Mouse (Mus musculus): ENCODE data around the gene Mrfap1. TPM values are rescaled to one million over a fixed set of nuclear protein-coding genes. Genes with fewer than 3 reads are reported as not detected.
"Not testable (repeated sequence)": the region's sequence is repeated elsewhere in the genome, so short reads cannot be mapped to it uniquely, and the experiment has no call there.

Gene Mrfap1
- polyA plus RNA-seq (2015; fragmentation: Nextera tagmentation; extraction: Ambion mirVana): 106 and 110 TPM in 2 replicates

- under 1% methylated on average over 90 of the region's 90 CpGs for WGBS (ENCODE audit: insufficient replicate concordance)
- H3K27ac ChIP-seq (ENCODE audit: low read length): peak within 1 kb of the TSS; percentile 92
- peaks cover 13% of the 10 kb centered on the region for H3K4me1 ChIP-seq (ENCODE audit: control insufficient read depth, low read depth, low read length)
- peak; percentile 81 for ATAC-seq (ENCODE audit: low read depth)
- H3K36me3 ChIP-seq (ENCODE audit: control insufficient read depth, insufficient read depth); H3K9me3 ChIP-seq (replicated peaks; ENCODE audit: control insufficient read depth, low read length); H3K27me3 ChIP-seq (ENCODE audit: control insufficient read depth, insufficient read depth, low read depth, low read length): not testable (repeated sequence)
- peak within 1 kb of the TSS; percentile 76 for H3K4me3 ChIP-seq (ENCODE audit: low read depth, low read length)
- H3K4me2 ChIP-seq (ENCODE audit: low read depth, low read length): peak within 1 kb of the TSS; percentile 88
- H3K9ac ChIP-seq (ENCODE audit: low read depth, low read length): peak within 1 kb of the TSS; percentile 81
These were observed at the start of gene Mrfap1 for GRCm38 (mm10) chr5:36796296-36797014. TSS of gene Mrfap1 (minus strand) at chr5:36796772.

DNA sequence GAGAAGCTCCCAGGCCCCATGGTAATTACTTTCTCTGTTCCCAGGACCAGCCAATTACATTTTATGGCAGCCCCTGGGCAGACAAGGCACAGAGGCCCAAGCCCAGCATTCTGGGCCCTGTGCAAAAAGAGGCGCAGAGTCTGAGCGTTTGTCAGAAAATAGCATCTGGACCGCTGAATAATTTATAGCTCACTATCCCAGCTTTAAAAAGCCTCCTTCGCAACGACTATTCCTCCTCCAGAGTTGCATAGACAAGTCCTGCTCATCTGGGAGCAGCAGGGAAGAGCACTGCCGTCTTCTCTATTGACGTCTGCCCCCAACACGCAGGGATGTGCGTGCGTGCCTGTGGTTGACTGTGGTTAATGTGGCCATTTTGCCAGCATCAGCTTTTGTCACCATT, 47.9 kb upstream of the Mrfap1 start:
- no peak for ATAC-seq (ENCODE audit: low read depth)
- H3K9me3 ChIP-seq (replicated peaks; ENCODE audit: control insufficient read depth, low read length): no peaks in the 10 kb centered on the region
- 76% methylated on average over 10 of the region's 10 CpGs for WGBS (ENCODE audit: insufficient replicate concordance)

DNA sequence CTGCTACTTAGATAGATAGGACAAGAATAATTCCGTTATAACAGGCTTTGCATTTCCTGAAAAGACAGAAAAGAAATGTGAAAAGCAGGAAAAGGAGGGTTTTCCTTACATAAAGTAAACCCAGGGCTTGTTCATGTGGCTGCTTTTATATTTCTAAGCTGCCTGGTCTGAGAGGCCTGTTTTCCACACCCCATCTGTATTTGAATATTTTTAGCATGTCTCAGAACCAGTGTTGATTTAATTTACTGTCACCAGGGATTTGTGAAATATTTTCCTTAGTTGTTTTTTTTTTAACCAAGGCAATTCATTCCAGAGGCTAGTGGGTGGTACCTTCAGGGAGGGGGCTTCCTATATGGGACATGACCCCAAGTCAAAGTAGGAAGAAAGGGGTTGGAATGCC, 45.1 kb upstream of the Mrfap1 start:
- Histone ChIP-seq H3K9me3 (replicated peaks; ENCODE audit: control insufficient read depth, low read length) (no peaks in the 10 kb centered on the region), H3K9ac (ENCODE audit: low read depth, low read length) (no peak overlapping the region), H3K27ac (ENCODE audit: low read length) (no peak overlapping the region), H3K4me3 (ENCODE audit: low read depth, low read length) (no peak overlapping the region), H3K27me3 (ENCODE audit: control insufficient read depth, insufficient read depth, low read depth, low read length) (no peaks in the 10 kb centered on the region), H3K4me1 (ENCODE audit: control insufficient read depth, low read depth, low read length) (no peaks in the 10 kb centered on the region), H3K4me2 (ENCODE audit: low read depth, low read length) (no peak overlapping the region), H3K36me3 (ENCODE audit: control insufficient read depth, insufficient read depth) (no peaks in the 10 kb centered on the region)
- WGBS (ENCODE audit: insufficient replicate concordance): 33% methylated on average over 1 of the region's 1 CpGs
- ATAC-seq (ENCODE audit: low read depth): no peak

More for the DNA sequence above, 47.9 kb upstream of the Mrfap1 start:
- H3K27ac ChIP-seq (ENCODE audit: low read length): no peak overlapping the region
- no peaks in the 10 kb centered on the region for H3K4me1 ChIP-seq (ENCODE audit: control insufficient read depth, low read depth, low read length)
- H3K27me3 ChIP-seq (ENCODE audit: control insufficient read depth, insufficient read depth, low read depth, low read length): no peaks in the 10 kb centered on the region
- H3K9ac ChIP-seq (ENCODE audit: low read depth, low read length): no peak overlapping the region
- no peaks in the 10 kb centered on the region for H3K36me3 ChIP-seq (ENCODE audit: control insufficient read depth, insufficient read depth)
- no peak overlapping the region for H3K4me2 ChIP-seq (ENCODE audit: low read depth, low read length)
- no peak overlapping the region for H3K4me3 ChIP-seq (ENCODE audit: low read depth, low read length)

- no peak overlapping the region for H3K9ac ChIP-seq (ENCODE audit: low read depth, low read length)
- no peak for ATAC-seq (ENCODE audit: low read depth)
- WGBS (ENCODE audit: insufficient replicate concordance): 61% methylated on average over 7 of the region's 7 CpGs
- H3K27me3 ChIP-seq (ENCODE audit: control insufficient read depth, insufficient read depth, low read depth, low read length): no peaks in the 10 kb centered on the region
- no peaks in the 10 kb centered on the region for H3K4me1 ChIP-seq (ENCODE audit: control insufficient read depth, low read depth, low read length)
- H3K4me3 ChIP-seq (ENCODE audit: low read depth, low read length): no peak overlapping the region
- H3K36me3 ChIP-seq (ENCODE audit: control insufficient read depth, insufficient read depth): no peaks in the 10 kb centered on the region
- H3K27ac ChIP-seq (ENCODE audit: low read length): no peak overlapping the region
- H3K9me3 ChIP-seq (replicated peaks; ENCODE audit: control insufficient read depth, low read length): no peaks in the 10 kb centered on the region
- H3K4me2 ChIP-seq (ENCODE audit: low read depth, low read length): no peak overlapping the region
These were observed 43.5 kb upstream of the Mrfap1 start for GRCm38 (mm10) chr5:36840092-36840491.

DNA sequence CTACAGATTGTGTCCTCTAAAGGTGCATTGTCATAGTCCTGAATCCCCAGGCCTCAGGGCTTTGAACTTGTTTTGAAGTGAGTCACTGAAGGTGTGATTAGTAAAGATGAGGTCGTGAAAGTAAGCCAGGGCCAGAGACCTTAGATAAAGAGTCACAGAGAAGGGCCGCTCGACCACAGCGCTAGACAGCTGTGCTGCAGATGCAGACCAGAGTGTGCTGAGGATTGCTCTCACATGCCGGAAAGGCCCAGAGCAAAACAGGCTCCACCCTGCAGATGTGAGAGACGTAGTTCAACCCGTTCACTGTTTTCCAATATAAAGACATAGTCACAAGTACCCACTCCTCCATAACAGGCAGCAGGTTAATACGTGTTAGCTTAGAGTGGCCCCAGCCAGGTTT, 43.0 kb upstream of the Mrfap1 start:
- 49% methylated on average over 8 of the region's 8 CpGs for WGBS (ENCODE audit: insufficient replicate concordance)
- H3K9ac ChIP-seq (ENCODE audit: low read depth, low read length): no peak overlapping the region
- H3K4me2 ChIP-seq (ENCODE audit: low read depth, low read length): no peak overlapping the region
- ATAC-seq (ENCODE audit: low read depth): no peak
- H3K27ac ChIP-seq (ENCODE audit: low read length): no peak overlapping the region
- H3K4me1 ChIP-seq (ENCODE audit: control insufficient read depth, low read depth, low read length): no peaks in the 10 kb centered on the region
- H3K9me3 ChIP-seq (replicated peaks; ENCODE audit: control insufficient read depth, low read length): no peaks in the 10 kb centered on the region
- H3K27me3 ChIP-seq (ENCODE audit: control insufficient read depth, insufficient read depth, low read depth, low read length): no peaks in the 10 kb centered on the region
- no peak overlapping the region for H3K4me3 ChIP-seq (ENCODE audit: low read depth, low read length)
- no peaks in the 10 kb centered on the region for H3K36me3 ChIP-seq (ENCODE audit: control insufficient read depth, insufficient read depth)

- ATAC-seq (ENCODE audit: low read depth): no peak
These were observed 42.5 kb upstream of the Mrfap1 start for GRCm38 (mm10) chr5:36839032-36839431.

GRCm38 (mm10) chr5:36835933-36836332, 39.4 kb upstream of the Mrfap1 start:
- H3K27ac ChIP-seq (ENCODE audit: low read length): no peak overlapping the region
- H3K36me3 ChIP-seq (ENCODE audit: control insufficient read depth, insufficient read depth): no peaks in the 10 kb centered on the region
- H3K4me3 ChIP-seq (ENCODE audit: low read depth, low read length): no peak overlapping the region
- H3K4me2 ChIP-seq (ENCODE audit: low read depth, low read length): no peak overlapping the region
- H3K9ac ChIP-seq (ENCODE audit: low read depth, low read length): no peak overlapping the region
- H3K27me3 ChIP-seq (ENCODE audit: control insufficient read depth, insufficient read depth, low read depth, low read length): no peaks in the 10 kb centered on the region
- no peaks in the 10 kb centered on the region for H3K4me1 ChIP-seq (ENCODE audit: control insufficient read depth, low read depth, low read length)
- WGBS (ENCODE audit: insufficient replicate concordance): 3% methylated on average over 6 of the region's 6 CpGs
- no peaks in the 10 kb centered on the region for H3K9me3 ChIP-seq (replicated peaks; ENCODE audit: control insufficient read depth, low read length)
- no peak for ATAC-seq (ENCODE audit: low read depth)

More at GRCm38 (mm10) chr5:36839032-36839431, 42.5 kb upstream of the Mrfap1 start:
- Histone ChIP-seq H3K9me3 (replicated peaks; ENCODE audit: control insufficient read depth, low read length) (no peaks in the 10 kb centered on the region), H3K27me3 (ENCODE audit: control insufficient read depth, insufficient read depth, low read depth, low read length) (no peaks in the 10 kb centered on the region), H3K36me3 (ENCODE audit: control insufficient read depth, insufficient read depth) (no peaks in the 10 kb centered on the region), H3K9ac (ENCODE audit: low read depth, low read length) (no peak overlapping the region), H3K4me2 (ENCODE audit: low read depth, low read length) (no peak overlapping the region), H3K4me1 (ENCODE audit: control insufficient read depth, low read depth, low read length) (no peaks in the 10 kb centered on the region), H3K4me3 (ENCODE audit: low read depth, low read length) (no peak overlapping the region), H3K27ac (ENCODE audit: low read length) (no peak overlapping the region)
- 62% methylated on average over 2 of the region's 2 CpGs for WGBS (ENCODE audit: insufficient replicate concordance)

GRCm38 (mm10) chr5:36831272-36831671, 34.7 kb upstream of the Mrfap1 start:
- ATAC-seq (ENCODE audit: low read depth): no peak
- Histone ChIP-seq H3K27ac (ENCODE audit: low read length) (no peak overlapping the region), H3K4me1 (ENCODE audit: control insufficient read depth, low read depth, low read length) (peaks cover 14% of the 10 kb centered on the region), H3K4me2 (ENCODE audit: low read depth, low read length) (no peak overlapping the region; the same call in 1 of the 2 replicates), H3K4me3 (ENCODE audit: low read depth, low read length) (no peak overlapping the region), H3K9me3 (replicated peaks; ENCODE audit: control insufficient read depth, low read length) (no peaks in the 10 kb centered on the region), H3K36me3 (ENCODE audit: control insufficient read depth, insufficient read depth) (no peaks in the 10 kb centered on the region; the same call in 1 of the 2 replicates), H3K27me3 (ENCODE audit: control insufficient read depth, insufficient read depth, low read depth, low read length) (no peaks in the 10 kb centered on the region), H3K9ac (ENCODE audit: low read depth, low read length) (no peak overlapping the region)
- WGBS (ENCODE audit: insufficient replicate concordance): 50% methylated on average over 7 of the region's 7 CpGs

All from liver, embryonic 16.5 days (tissue).